Mouse (Mus musculus): ENCODE results near the gene Ptch2. TPM values are rescaled to one million over a fixed set of nuclear protein-coding genes. Genes with fewer than 3 reads are reported as not detected.
A peak's percentile ranks its signal among the peaks of the same experiment; 100 is the strongest.

Gene Ptch2
- polyA plus RNA-seq, 1 experiment from 2014 or later = 14.1 TPM

GRCm38 (mm10) chr4:117133817-117134600 lies 38.1 kb downstream of the Ptch2 start, which contains the start of gene Plk3:
Plk3 (minus strand) TSS chr4:117133963.
- 2% methylated on average over 39 of the region's 48 CpGs for WGBS
- ATAC-seq (ENCODE audit: insufficient read depth) = peak; percentile 90
- peaks cover 18% of the 10 kb centered on the region for H3K27me3 ChIP-seq (ENCODE audit: insufficient read depth, low read length)
- DNase-seq = peak; percentile 98
- H3K36me3 ChIP-seq (ENCODE audit: insufficient read depth) = peaks cover 4% of the 10 kb centered on the region; the same call in 1 of the 2 replicates
- H3K4me3 ChIP-seq (ENCODE audit: low read depth, low read length) = peak within 1 kb of the TSS; percentile 85
- peak within 1 kb of the TSS; percentile 73 for H3K9ac ChIP-seq
- H3K9me3 ChIP-seq (ENCODE audit: low read depth, low read length) = no peaks in the 10 kb centered on the region
- peak within 1 kb of the TSS; percentile 100 for H3K4me2 ChIP-seq
- peak; percentile 27; the same call in 1 of the 2 replicates for TF ChIP-seq CTCF (IDR thresholded peaks at IDR 0.05; ENCODE audit: low read depth)
- peaks cover 14% of the 10 kb centered on the region; the same call in 1 of the 2 replicates for H3K4me1 ChIP-seq (ENCODE audit: insufficient read depth)
- H3K27ac ChIP-seq (ENCODE audit: low read depth) = no peak within 1 kb of the TSS

GRCm38 (mm10) chr4:117134601-117134995 lies 38.7 kb downstream of the Ptch2 start:
- 21% methylated on average over 2 of the region's 2 CpGs for whole genome bisulfite sequencing
- Histone ChIP-seq H3K27ac (ENCODE audit: low read depth) (no peak overlapping the region), H3K9me3 (ENCODE audit: low read depth, low read length) (no peaks in the 10 kb centered on the region), H3K4me3 (ENCODE audit: low read depth, low read length) (0 out of 2 replicates have a peak overlapping the region, but pooled peaks have one; percentile 85), H3K27me3 (ENCODE audit: insufficient read depth, low read length) (peaks cover 18% of the 10 kb centered on the region), H3K36me3 (ENCODE audit: insufficient read depth) (peaks cover 4% of the 10 kb centered on the region; the same call in 1 of the 2 replicates), H3K9ac (no peak overlapping the region), H3K4me1 (ENCODE audit: insufficient read depth) (peaks cover 14% of the 10 kb centered on the region; the same call in 1 of the 2 replicates), H3K4me2 (peak overlapping the region; percentile 100)
- TF ChIP-seq CTCF (IDR thresholded peaks at IDR 0.05; ENCODE audit: low read depth) = no peak
- ATAC-seq (ENCODE audit: insufficient read depth) (no peak), DNase-seq (no peak)

- Histone ChIP-seq H3K9ac (no peak overlapping the region), H3K4me2 (no peak overlapping the region), H3K27ac (ENCODE audit: low read depth) (no peak overlapping the region), H3K27me3 (ENCODE audit: insufficient read depth, low read length) (peaks cover 18% of the 10 kb centered on the region), H3K4me1 (ENCODE audit: insufficient read depth) (peaks cover 14% of the 10 kb centered on the region; the same call in 1 of the 2 replicates), H3K36me3 (ENCODE audit: insufficient read depth) (0 out of 2 replicates have a peak, but pooled peaks cover 4% of the 10 kb centered on the region), H3K4me3 (ENCODE audit: low read depth, low read length) (no peak overlapping the region), H3K9me3 (ENCODE audit: low read depth, low read length) (no peaks in the 10 kb centered on the region)
- ATAC-seq (ENCODE audit: insufficient read depth) (no peak), DNase-seq (no peak)
- 19% methylated on average over 8 of the region's 8 CpGs for WGBS
- TF ChIP-seq CTCF (IDR thresholded peaks at IDR 0.05; ENCODE audit: low read depth) = no peak
Observed at GRCm38 (mm10) chr4:117136034-117136433, 40.2 kb downstream of the Ptch2 start.

- Histone ChIP-seq H3K9ac (no peak overlapping the region), H3K4me1 (ENCODE audit: insufficient read depth) (0 out of 2 replicates have a peak, but pooled peaks cover 3% of the 10 kb centered on the region), H3K36me3 (ENCODE audit: insufficient read depth) (no peaks in the 10 kb centered on the region), H3K4me2 (no peak overlapping the region), H3K4me3 (ENCODE audit: low read depth, low read length) (no peak overlapping the region), H3K27ac (ENCODE audit: low read depth) (no peak overlapping the region), H3K27me3 (ENCODE audit: insufficient read depth, low read length) (no peaks in the 10 kb centered on the region), H3K9me3 (ENCODE audit: low read depth, low read length) (no peaks in the 10 kb centered on the region)
- WGBS = 60% methylated on average over 17 of the region's 17 CpGs
- DNase-seq (no peak), ATAC-seq (ENCODE audit: insufficient read depth) (no peak)
- no peak for TF ChIP-seq CTCF (IDR thresholded peaks at IDR 0.05; ENCODE audit: low read depth)
Observed at GRCm38 (mm10) chr4:117138295-117139216, 42.7 kb downstream of the Ptch2 start.

- peak; percentile 74 for DNase-seq
- ATAC-seq (ENCODE audit: insufficient read depth) = peak; percentile 35; the same call in 1 of the 2 replicates
- H3K36me3 ChIP-seq (ENCODE audit: insufficient read depth) = no peaks in the 10 kb centered on the region
- no peak overlapping the region for H3K4me2 ChIP-seq
- H3K4me1 ChIP-seq (ENCODE audit: insufficient read depth) = 0 out of 2 replicates have a peak, but pooled peaks cover 1% of the 10 kb centered on the region
- peak; percentile 81 for TF ChIP-seq CTCF (IDR thresholded peaks at IDR 0.05; ENCODE audit: low read depth)
- no peak overlapping the region for H3K9ac ChIP-seq
- H3K4me3 ChIP-seq (ENCODE audit: low read depth, low read length) = no peak overlapping the region
- H3K27ac ChIP-seq (ENCODE audit: low read depth) = no peak overlapping the region
- no peaks in the 10 kb centered on the region for H3K27me3 ChIP-seq (ENCODE audit: insufficient read depth, low read length)
- 2% methylated on average over 2 of the region's 2 CpGs for WGBS
- H3K9me3 ChIP-seq (ENCODE audit: low read depth, low read length) = no peaks in the 10 kb centered on the region
Observed at GRCm38 (mm10) chr4:117139217-117139612, 43.3 kb downstream of the Ptch2 start.

GRCm38 (mm10) chr4:117140613-117141012 lies 44.7 kb downstream of the Ptch2 start:
- no peaks in the 10 kb centered on the region for H3K4me1 ChIP-seq (ENCODE audit: insufficient read depth)
- TF ChIP-seq CTCF (IDR thresholded peaks at IDR 0.05; ENCODE audit: low read depth) = peak; percentile 52
- no peak overlapping the region for H3K9ac ChIP-seq
- no peak overlapping the region for H3K4me2 ChIP-seq
- ATAC-seq (ENCODE audit: insufficient read depth) (no peak), DNase-seq (peak; percentile 71)
- H3K9me3 ChIP-seq (ENCODE audit: low read depth, low read length) = no peaks in the 10 kb centered on the region
- H3K27me3 ChIP-seq (ENCODE audit: insufficient read depth, low read length) = no peaks in the 10 kb centered on the region
- H3K36me3 ChIP-seq (ENCODE audit: insufficient read depth) = no peaks in the 10 kb centered on the region
- no peak overlapping the region for H3K27ac ChIP-seq (ENCODE audit: low read depth)
- no peak overlapping the region for H3K4me3 ChIP-seq (ENCODE audit: low read depth, low read length)
- WGBS = 31% methylated on average over 4 of the region's 4 CpGs

Measured in lung, embryonic 14.5 days (tissue).